Mouse (Mus musculus) ES-E14 (cell line): ENCODE measurements around the gene Aebp2. TPM values are rescaled to one million over a fixed set of nuclear protein-coding genes. Genes with fewer than 3 reads are reported as not detected.

Experiments used
- DNase-seq: peaks from one replicate; pipeline ENCODE4 v3.0.0-alpha.2; 2013; ENCODE audit warnings: low read depth, low spot score
- H3K27ac ChIP-seq: 2 replicates; pipeline ENCODE4 v1.5.1; 2012; ENCODE audit warnings: low read depth, mild to moderate bottlenecking, low read length, moderate library complexity, mixed read lengths; ENCODE audit not compliant: poor library complexity, insufficient read depth, severe bottlenecking
- H3K36me3 ChIP-seq: 2 replicates; pipeline ENCODE4 v1.6.1; 2012; ENCODE audit warnings: mild to moderate bottlenecking, low read length, moderate library complexity, mixed read lengths; ENCODE audit not compliant: control insufficient read depth, poor library complexity, insufficient read depth, severe bottlenecking
- H3K4me1 ChIP-seq, 2 experiments: fragments of 150-350 bp in 1 of 2; sonication (generic) in 1 of 2; 2 replicates each; pipeline ENCODE4 v1.6.1; 2012; ENCODE audit warnings: low read length in 2 of 2, mild to moderate bottlenecking in 1 of 2, mixed read lengths in 1 of 2; ENCODE audit not compliant: control insufficient read depth in 2 of 2, insufficient read depth in 2 of 2, poor library complexity in 1 of 2
- H3K4me3 ChIP-seq, 2 experiments: fragments of 150-350 bp in 1 of 2; sonication (generic) in 1 of 2; 2 replicates each; pipeline ENCODE4 v1.5.1; 2012; ENCODE audit warnings: low read length in 2 of 2, low read depth in 1 of 2, mild to moderate bottlenecking in 1 of 2, mixed read lengths in 1 of 2; ENCODE audit not compliant: insufficient read depth in 1 of 2, poor library complexity in 1 of 2, severe bottlenecking in 1 of 2
- H3K9ac ChIP-seq: 2 replicates; pipeline ENCODE4 v1.6.1; 2012; ENCODE audit warnings: low read depth, mild to moderate bottlenecking, low read length, mixed read lengths; ENCODE audit not compliant: poor library complexity, insufficient read depth, severe bottlenecking
- H3K9me3 ChIP-seq: fragments of 150-350 bp; sonication (generic); 2 replicates; pipeline ENCODE4 v1.6.1; 2012; ENCODE audit warnings: low read depth, mild to moderate bottlenecking, low read length; ENCODE audit not compliant: control insufficient read depth, insufficient read depth
- CHD2 ChIP-seq: IDR thresholded peaks from 2 replicates; pipeline ENCODE4 v1.6.1; 2014; ENCODE audit warnings: mild to moderate bottlenecking, low read depth, low read length, inconsistent platforms
- HCFC1 ChIP-seq: IDR thresholded peaks from 2 replicates; pipeline ENCODE4 v1.6.1; 2012; ENCODE audit warnings: low read length, inconsistent platforms, borderline replicate concordance; ENCODE audit not compliant: insufficient read depth
- MAFK ChIP-seq: IDR thresholded peaks from 2 replicates; pipeline ENCODE4 v1.6.1; 2014; ENCODE audit warnings: mild to moderate bottlenecking, low read depth, low read length, inconsistent platforms; ENCODE audit not compliant: insufficient read depth
- ZC3H11A ChIP-seq: IDR thresholded peaks from 2 replicates; pipeline ENCODE4 v1.6.1; 2012; ENCODE audit warnings: low read depth, mild to moderate bottlenecking, inconsistent platforms, low read length, borderline replicate concordance
- ZNF384 ChIP-seq: IDR thresholded peaks from 2 replicates; pipeline ENCODE4 v1.6.1; 2012; ENCODE audit warnings: low read depth, low read length, inconsistent platforms
- in situ Hi-C, 2 experiments: fragments of 600-800 bp; cut with MboI; formaldehyde crosslinking; loops; one replicate each; pipeline ENCODE4 v1.15.1; 2025; ENCODE audit warnings: low sequenced_read_pairs in 2 of 2, inconsistent platforms in 1 of 2; ENCODE audit not compliant: unreplicated experiment in 2 of 2
- total RNA-seq: library from RNA; depleted of rRNA; stranded (reverse); fragments of 300-350 nt; gene quantifications from 2 replicates; pipeline ENCODE4 v1.2.3, GENCODE M21; 2012

Gene Aebp2
- total RNA-seq, 1 experiment = 77.4 TPM

DNA sequence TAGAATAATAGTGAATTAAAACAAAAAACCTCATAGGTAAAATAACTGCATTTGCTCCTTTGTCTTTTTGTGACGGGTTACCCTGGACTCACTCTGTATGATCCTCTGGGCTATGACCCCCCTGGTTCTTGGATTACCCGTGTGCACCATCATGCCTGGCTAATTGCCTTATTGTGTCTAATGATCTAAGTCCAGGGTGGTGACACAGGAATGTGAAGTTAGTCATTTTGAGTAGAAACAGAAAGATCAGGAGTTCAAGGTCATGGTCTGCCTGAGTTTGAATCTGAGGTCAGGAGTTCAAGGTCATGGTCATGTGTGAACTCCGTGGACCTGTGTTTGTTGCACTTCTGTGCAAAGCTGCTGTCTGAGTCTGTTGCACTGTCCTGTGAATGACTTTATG, 16.7 kb upstream of the Aebp2 start:
- in situ Hi-C loops = no loop called here
- TF ChIP-seq MAFK = peak; percentile 62
- TF ChIP-seq HCFC1 = no peak
- TF ChIP-seq ZC3H11A = no peak
- no peak for TF ChIP-seq ZNF384
- peak; percentile 87 for TF ChIP-seq CHD2
- no peaks in the 10 kb centered on the region for H3K9me3 ChIP-seq
- peak; percentile 75 for DNase-seq
- H3K4me1 ChIP-seq = peaks cover 22 to 54% of the 10 kb centered on the region in 2 experiments
- H3K9ac ChIP-seq = no peak overlapping the region
- H3K27ac ChIP-seq = peak overlapping the region; percentile 45; the same call in 1 of the 2 replicates
- no peaks in the 10 kb centered on the region for H3K36me3 ChIP-seq
- H3K4me3 ChIP-seq = no peak overlapping the region

DNA sequence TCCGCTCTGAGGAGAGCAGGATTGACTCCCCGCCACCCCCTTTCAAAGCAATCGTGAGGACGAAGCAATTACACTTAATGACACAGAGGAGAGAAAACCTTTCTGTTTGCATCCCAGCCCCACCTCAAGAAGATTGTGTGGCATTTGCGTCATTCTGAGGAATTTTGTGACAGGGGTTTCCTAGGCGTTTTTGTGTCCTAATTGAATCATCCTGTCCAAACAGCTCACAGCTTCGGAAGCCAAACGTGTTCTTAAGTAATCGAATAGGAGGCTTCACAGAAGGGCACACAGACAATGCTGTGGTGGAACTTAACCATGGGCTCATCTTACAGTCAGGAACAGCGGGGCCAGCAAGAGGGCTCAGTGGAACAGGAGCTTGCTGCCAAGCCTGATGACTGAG, 15.9 kb upstream of the Aebp2 start:
- H3K27ac ChIP-seq = peak overlapping the region; percentile 45; the same call in 1 of the 2 replicates
- H3K9ac ChIP-seq = 0 out of 2 replicates have a peak overlapping the region, but pooled peaks have one; percentile 2

DNA sequence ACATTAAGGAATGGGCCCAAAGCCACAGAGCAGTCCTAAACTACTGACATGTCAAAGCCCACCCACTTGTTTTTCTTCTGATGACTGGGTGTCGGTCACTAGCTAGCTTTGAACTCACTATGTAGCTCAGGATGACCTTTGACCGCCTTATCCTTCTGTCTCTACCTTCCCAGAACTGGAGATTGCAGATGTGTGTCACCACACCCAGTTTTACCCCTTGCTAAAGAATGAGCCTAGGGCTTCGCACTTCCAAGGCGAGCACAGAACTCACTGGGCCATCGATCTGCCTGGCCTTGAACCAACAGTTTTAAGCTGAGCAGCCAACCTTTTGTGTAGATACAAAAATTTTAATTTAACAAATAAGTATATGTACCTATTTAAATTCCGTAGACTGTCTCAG, 13.8 kb upstream of the Aebp2 start:
- in situ Hi-C loops = no loop called here
- H3K9ac ChIP-seq = no peak overlapping the region
- H3K9me3 ChIP-seq = no peaks in the 10 kb centered on the region

More for the DNA sequence above, 15.9 kb upstream of the Aebp2 start:
- no peaks in the 10 kb centered on the region for H3K9me3 ChIP-seq
- no peak for TF ChIP-seq MAFK
- no peak overlapping the region for H3K4me3 ChIP-seq
- peaks cover 22 to 51% of the 10 kb centered on the region in 2 experiments for H3K4me1 ChIP-seq
- no peak for DNase-seq
- in situ Hi-C loops = no loop called here
- H3K36me3 ChIP-seq = no peaks in the 10 kb centered on the region

DNA sequence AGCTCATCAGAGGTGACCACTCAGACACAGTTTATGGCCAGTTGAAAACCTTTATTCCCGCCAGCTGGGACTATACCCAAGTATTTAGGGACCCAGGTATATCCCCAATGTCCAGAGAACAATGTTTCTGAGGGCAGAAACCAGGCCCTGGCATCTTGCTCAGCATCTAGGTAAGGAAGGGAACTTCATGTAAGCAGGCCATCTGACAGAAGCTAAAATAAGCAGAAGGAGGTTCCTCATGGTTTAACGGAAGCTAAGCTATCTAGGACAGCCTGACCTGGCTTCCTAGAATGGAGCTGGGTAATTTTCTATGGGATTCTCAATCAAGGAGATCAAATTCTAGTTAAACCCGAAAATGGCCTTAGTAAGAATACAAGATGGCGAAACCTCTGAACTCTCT, 12.9 kb upstream of the Aebp2 start:
- Histone ChIP-seq H3K36me3 (no peaks in the 10 kb centered on the region), H3K4me1 (peaks cover 18 to 32% of the 10 kb centered on the region in 2 experiments), H3K27ac (no peak overlapping the region), H3K9ac (no peak overlapping the region), H3K4me3 (no peak overlapping the region), H3K9me3 (no peaks in the 10 kb centered on the region)
- no peak for TF ChIP-seq CHD2
- TF ChIP-seq HCFC1 = no peak
- TF ChIP-seq ZNF384 = no peak
- no peak for TF ChIP-seq ZC3H11A
- TF ChIP-seq MAFK = no peak
- no peak for DNase-seq
- in situ Hi-C loops = no loop called here

More for the DNA sequence above, 13.8 kb upstream of the Aebp2 start:
- Histone ChIP-seq H3K36me3 (no peaks in the 10 kb centered on the region), H3K4me3 (no peak overlapping the region), H3K27ac (peak overlapping the region; percentile 5; the same call in 1 of the 2 replicates), H3K4me1 (peaks cover 22 to 40% of the 10 kb centered on the region in 2 experiments)
- peak; percentile 70 for DNase-seq
- TF ChIP-seq ZC3H11A (no peak), CHD2 (no peak), MAFK (no peak), HCFC1 (no peak), ZNF384 (no peak)

DNA sequence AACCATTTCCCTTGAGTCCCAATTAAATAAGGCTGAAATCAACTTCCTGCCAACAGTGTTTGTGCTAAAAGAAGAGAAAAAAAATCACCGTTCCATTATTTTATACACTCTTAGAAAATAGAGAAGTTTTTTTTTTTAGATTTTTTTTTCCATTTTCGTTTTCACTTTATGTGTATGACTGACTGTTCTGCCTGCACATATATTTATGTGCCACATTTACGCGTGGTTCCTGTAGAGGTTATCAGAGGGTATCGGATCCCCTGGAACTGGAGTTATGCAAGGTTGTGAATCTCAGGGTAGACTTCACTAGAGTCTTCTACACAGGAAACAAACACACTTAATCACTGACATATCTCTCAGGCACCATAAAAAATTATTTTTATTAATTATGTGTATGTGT, 12.3 kb upstream of the Aebp2 start:
- no peak for DNase-seq
- TF ChIP-seq ZC3H11A (no peak), CHD2 (no peak), ZNF384 (no peak), MAFK (no peak), HCFC1 (no peak)
- Histone ChIP-seq H3K9me3 (no peaks in the 10 kb centered on the region), H3K4me3 (no peak overlapping the region), H3K36me3 (no peaks in the 10 kb centered on the region), H3K9ac (no peak overlapping the region), H3K4me1 (peaks cover 15 to 31% of the 10 kb centered on the region in 2 experiments), H3K27ac (no peak overlapping the region)
- in situ Hi-C loops = no loop called here
